Mouse (Mus musculus): ENCODE measurements around the gene Men1. TPM values are rescaled to one million over a fixed set of nuclear protein-coding genes. Genes with fewer than 3 reads are reported as not detected.
"Not testable (repeated sequence)": the region's sequence is repeated elsewhere in the genome, so short reads cannot be mapped to it uniquely, and the experiment has no call there.

The Men1 gene
- total and polyA plus RNA-seq, 3 experiments: 13.9 to 19.4 (median 14.0) TPM

DNA sequence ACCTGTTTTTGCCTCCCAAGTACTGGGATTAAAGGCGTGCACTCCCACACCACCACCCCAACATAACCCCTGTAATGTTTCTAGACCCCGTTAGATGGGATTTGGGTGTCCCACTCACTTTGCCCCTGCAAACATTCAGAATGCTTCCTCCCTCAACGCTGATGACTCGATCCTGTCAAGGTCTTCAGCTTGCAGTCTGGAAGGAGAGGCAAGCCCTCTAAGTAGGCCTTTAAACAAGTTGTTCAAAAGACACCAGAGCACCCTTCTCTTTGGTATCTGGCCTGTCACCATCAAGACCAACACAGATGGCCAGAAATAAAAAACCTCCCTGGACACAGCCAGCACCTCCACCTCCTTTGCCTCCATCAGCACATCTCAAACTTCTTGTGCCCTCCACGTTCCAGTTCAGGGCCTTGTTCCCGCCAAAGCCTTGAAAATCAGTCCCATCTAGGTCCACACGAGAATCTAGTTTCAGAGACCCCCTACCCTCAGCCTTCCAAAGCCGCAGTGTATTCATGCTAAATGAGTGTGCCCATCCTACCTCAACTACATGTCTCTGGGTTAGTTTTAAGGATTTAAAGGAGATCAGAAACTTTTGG, 29.2 kb upstream of the Men1 start:
- WGBS: 63% methylated on average over 8 of the region's 8 CpGs
- Histone ChIP-seq H3K27me3 (ENCODE audit: control insufficient read depth, insufficient read depth, low read length) (no peaks in the 10 kb centered on the region), H3K79me2 (replicated peaks; ENCODE audit: control insufficient read depth, insufficient read depth, low read length) (no peaks in the 10 kb centered on the region), H3K4me1 (ENCODE audit: control insufficient read depth, insufficient read depth, low read length) (peaks cover 25% of the 10 kb centered on the region), H3K4me3 (peak overlapping the region; percentile 77), H3K9ac (ENCODE audit: low read depth, low read length) (no peak overlapping the region), H3K36me3 (ENCODE audit: control insufficient read depth, insufficient read depth, low read length) (peaks cover 12% of the 10 kb centered on the region), H3K27ac (peak overlapping the region; percentile 92)
- TF ChIP-seq EP300 (IDR thresholded peaks at IDR 0.05; ENCODE audit: insufficient read depth, low read depth, low read length) (no peak), POLR2A (IDR thresholded peaks at IDR 0.05; ENCODE audit: insufficient read depth, low read depth, low read length) (no peak), CTCF (IDR thresholded peaks at IDR 0.05) (no peak)
- intact Hi-C loops (cut with DNase I): no loop called here
- DNase-seq: no peak

- intact Hi-C loops (cut with DNase I): no loop called here
- TF ChIP-seq POLR2A (IDR thresholded peaks at IDR 0.05; ENCODE audit: insufficient read depth, low read depth, low read length): no peak
- TF ChIP-seq EP300 (IDR thresholded peaks at IDR 0.05; ENCODE audit: insufficient read depth, low read depth, low read length): no peak
- TF ChIP-seq CTCF (IDR thresholded peaks at IDR 0.05): no peak
- WGBS: 7% methylated on average over 26 of the region's 38 CpGs
- H3K79me2 ChIP-seq (replicated peaks; ENCODE audit: control insufficient read depth, insufficient read depth, low read length): no peaks in the 10 kb centered on the region
- DNase-seq: peak; percentile 92
- H3K4me3 ChIP-seq: peak within 1 kb of the TSS; percentile 77
- peaks cover 20% of the 10 kb centered on the region for H3K4me1 ChIP-seq (ENCODE audit: control insufficient read depth, insufficient read depth, low read length)
- peaks cover 9% of the 10 kb centered on the region for H3K36me3 ChIP-seq (ENCODE audit: control insufficient read depth, insufficient read depth, low read length)
- H3K9ac ChIP-seq (ENCODE audit: low read depth, low read length): peak within 1 kb of the TSS; percentile 81
- H3K27ac ChIP-seq: peak within 1 kb of the TSS; percentile 92
- H3K27me3 ChIP-seq (ENCODE audit: control insufficient read depth, insufficient read depth, low read length): no peaks in the 10 kb centered on the region
Observed at GRCm38 (mm10) chr19:6306137-6306551, 28.6 kb upstream of the Men1 start, which contains the start of gene Cdc42bpg. Cdc42bpg (plus strand) TSS chr19:6306456.

GRCm38 (mm10) chr19:6306586-6306985, 28.2 kb upstream of the Men1 start:
- Histone ChIP-seq H3K9ac (ENCODE audit: low read depth, low read length) (peak overlapping the region; percentile 81), H3K27ac (peak overlapping the region; percentile 92), H3K79me2 (replicated peaks; ENCODE audit: control insufficient read depth, insufficient read depth, low read length) (no peaks in the 10 kb centered on the region), H3K36me3 (ENCODE audit: control insufficient read depth, insufficient read depth, low read length) (peaks cover 6% of the 10 kb centered on the region), H3K27me3 (ENCODE audit: control insufficient read depth, insufficient read depth, low read length) (no peaks in the 10 kb centered on the region), H3K4me1 (ENCODE audit: control insufficient read depth, insufficient read depth, low read length) (peaks cover 17% of the 10 kb centered on the region), H3K4me3 (peak overlapping the region; percentile 77)
- WGBS: under 1% methylated on average over 34 of the region's 34 CpGs
- intact Hi-C loops (cut with DNase I): no loop called here
- TF ChIP-seq CTCF (IDR thresholded peaks at IDR 0.05) (peak; percentile 96), EP300 (IDR thresholded peaks at IDR 0.05; ENCODE audit: insufficient read depth, low read depth, low read length) (no peak)
- DNase-seq: peak; percentile 82 to 85

DNA sequence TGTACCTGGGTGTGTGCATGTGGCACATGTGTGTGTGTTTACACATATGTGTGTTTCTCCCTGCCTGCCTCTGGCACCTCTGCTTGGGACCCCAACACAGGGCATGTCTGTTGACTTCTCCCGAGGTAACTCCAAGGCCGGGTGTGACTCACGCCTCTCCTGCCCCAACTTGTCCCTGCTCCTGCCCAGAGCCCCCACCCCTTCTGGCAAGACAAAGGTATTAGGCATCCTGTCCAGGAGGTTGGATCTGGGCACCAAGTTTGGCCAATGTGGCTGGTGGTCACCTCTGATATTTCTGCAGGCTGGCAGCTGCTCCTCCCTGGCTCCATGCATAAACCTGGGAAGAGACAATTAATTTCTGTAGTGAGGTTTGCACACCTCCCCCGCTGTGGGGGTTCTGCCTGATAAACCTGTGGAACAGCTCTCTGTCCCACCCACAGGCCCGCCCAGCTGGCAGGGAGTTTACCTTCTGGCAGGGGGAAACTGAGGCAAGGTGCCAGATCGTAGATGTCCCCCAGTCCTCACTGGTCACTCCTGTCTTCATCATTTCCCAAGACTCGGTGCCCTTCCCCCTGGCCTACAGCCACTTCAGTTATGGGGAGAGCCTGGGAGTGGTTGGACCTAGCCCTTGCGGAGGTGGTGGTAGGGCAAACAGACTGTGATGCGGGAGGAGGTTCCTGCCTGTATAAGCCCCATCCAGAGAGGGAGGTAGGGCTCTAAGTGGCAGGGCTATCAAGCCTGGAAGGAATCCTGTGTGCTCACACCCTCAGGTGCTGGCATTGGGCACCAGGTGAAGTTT, 26.8 kb upstream of the Men1 start:
- no peaks in the 10 kb centered on the region for H3K79me2 ChIP-seq (replicated peaks; ENCODE audit: control insufficient read depth, insufficient read depth, low read length)
- TF ChIP-seq CTCF (IDR thresholded peaks at IDR 0.05) (no peak), EP300 (IDR thresholded peaks at IDR 0.05; ENCODE audit: insufficient read depth, low read depth, low read length) (no peak), POLR2A (IDR thresholded peaks at IDR 0.05; ENCODE audit: insufficient read depth, low read depth, low read length) (no peak)
- no peak overlapping the region for H3K9ac ChIP-seq (ENCODE audit: low read depth, low read length)
- WGBS: 88% methylated on average over 9 of the region's 9 CpGs
- peaks cover 10% of the 10 kb centered on the region for H3K4me1 ChIP-seq (ENCODE audit: control insufficient read depth, insufficient read depth, low read length)
- no peak overlapping the region for H3K27ac ChIP-seq
- H3K36me3 ChIP-seq (ENCODE audit: control insufficient read depth, insufficient read depth, low read length): no peaks in the 10 kb centered on the region
- intact Hi-C loops (cut with DNase I): loop anchor here (1.0 kb wide), 1 partner anchor 23 kb away; no protein-coding TSS in a partner anchor
- DNase-seq: no peak
- H3K4me3 ChIP-seq: no peak overlapping the region
- H3K27me3 ChIP-seq (ENCODE audit: control insufficient read depth, insufficient read depth, low read length): no peaks in the 10 kb centered on the region

DNA sequence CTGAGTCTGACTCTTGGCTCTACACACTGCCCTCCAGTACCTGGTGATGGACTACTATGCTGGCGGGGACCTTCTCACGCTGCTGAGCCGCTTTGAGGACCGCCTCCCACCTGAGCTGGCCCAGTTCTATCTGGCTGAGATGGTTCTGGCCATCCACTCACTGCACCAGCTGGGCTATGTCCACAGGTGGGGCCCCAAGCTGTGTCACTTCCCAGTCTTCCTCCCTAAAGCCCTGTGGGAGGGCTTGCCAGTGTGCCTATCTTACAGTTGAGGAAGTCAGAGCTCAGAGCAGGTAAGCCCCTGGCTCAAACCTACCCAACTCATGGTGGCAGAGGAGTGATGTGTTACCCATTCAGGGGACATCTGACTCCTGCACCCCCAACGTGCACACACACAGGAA, 24.6 kb upstream of the Men1 start:
- TF ChIP-seq CTCF (IDR thresholded peaks at IDR 0.05) (no peak), POLR2A (IDR thresholded peaks at IDR 0.05; ENCODE audit: insufficient read depth, low read depth, low read length) (no peak), EP300 (IDR thresholded peaks at IDR 0.05; ENCODE audit: insufficient read depth, low read depth, low read length) (no peak)
- no peaks in the 10 kb centered on the region for H3K27me3 ChIP-seq (ENCODE audit: control insufficient read depth, insufficient read depth, low read length)
- 94% methylated on average over 5 of the region's 5 CpGs for WGBS
- H3K4me3 ChIP-seq: no peak overlapping the region
- H3K27ac ChIP-seq: no peak overlapping the region
- H3K9ac ChIP-seq (ENCODE audit: low read depth, low read length): no peak overlapping the region
- no peak for DNase-seq
- no peaks in the 10 kb centered on the region for H3K79me2 ChIP-seq (replicated peaks; ENCODE audit: control insufficient read depth, insufficient read depth, low read length)
- no peaks in the 10 kb centered on the region for H3K36me3 ChIP-seq (ENCODE audit: control insufficient read depth, insufficient read depth, low read length)
- H3K4me1 ChIP-seq (ENCODE audit: control insufficient read depth, insufficient read depth, low read length): no peaks in the 10 kb centered on the region
- intact Hi-C loops (cut with DNase I): no loop called here

- H3K9ac ChIP-seq (ENCODE audit: low read depth, low read length); H3K27ac ChIP-seq; H3K4me1 ChIP-seq (ENCODE audit: control insufficient read depth, insufficient read depth, low read length); H3K36me3 ChIP-seq (ENCODE audit: control insufficient read depth, insufficient read depth, low read length); intact Hi-C loops (cut with DNase I); DNase-seq; H3K4me3 ChIP-seq; H3K79me2 ChIP-seq (replicated peaks; ENCODE audit: control insufficient read depth, insufficient read depth, low read length); H3K27me3 ChIP-seq (ENCODE audit: control insufficient read depth, insufficient read depth, low read length): not testable (repeated sequence)
- WGBS: 89% methylated on average over 3 of the region's 3 CpGs
Observed at GRCm38 (mm10) chr19:6311783-6312182, 23.0 kb upstream of the Men1 start.

All from heart, adult 2 months (tissue).